Mouse (Mus musculus) embryonic stem cell, embryonic (primary cell): ENCODE measurements around the gene Smug1.

Experiments used
- CTCF ChIA-PET, 4 experiments: fragments of 300-600 bp in 2 of 4; fragments of 350-600 bp in 2 of 4; sonication (Branson Sonifier 250); formaldehyde crosslinking; loops; one replicate each; lab custom pipeline; 2022; ENCODE audit warnings: inconsistent platforms in 2 of 4; lab: Charles Lee
- POLR2A ChIA-PET, 4 experiments: fragments of 300-600 bp in 2 of 4; fragments of 350-600 bp in 2 of 4; sonication (Branson Sonifier 250); formaldehyde crosslinking; loops; one replicate each; lab custom pipeline; 2022; ENCODE audit warnings: antibody characterized with exemption in 4 of 4, inconsistent platforms in 1 of 4; lab: Charles Lee

Smug1 gene

DNA sequence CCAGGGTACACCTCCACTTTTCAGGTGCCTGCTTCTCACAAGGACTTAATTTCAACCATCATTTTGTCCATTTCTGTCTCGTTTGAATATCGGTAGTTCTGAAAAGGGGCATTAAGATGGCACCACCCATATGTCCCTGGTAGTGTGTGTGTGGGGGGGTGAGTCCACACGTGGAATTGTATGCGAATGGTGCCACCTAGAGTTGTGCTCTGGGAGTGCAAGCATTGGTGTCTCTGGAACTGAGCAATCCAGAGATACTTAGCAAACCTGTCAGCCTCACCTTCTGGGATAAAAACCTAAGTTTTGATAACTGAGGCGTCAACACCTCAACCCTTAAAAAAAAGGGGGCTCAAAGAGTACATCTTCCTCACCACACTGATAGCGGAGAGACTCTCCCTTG is 53.8 kb downstream of the Smug1 start:
- POLR2A ChIA-PET = interaction anchor here in 1 of 4 experiments (0.6 kb wide), 1 partner anchor 73 kb away, joined by 3 read pairs; no protein-coding TSS in a partner anchor
- CTCF ChIA-PET = interaction anchor here in 1 of 4 experiments (1.3 kb wide), 1 partner anchor 20 kb away, joined by 3 read pairs; no protein-coding TSS in a partner anchor

DNA sequence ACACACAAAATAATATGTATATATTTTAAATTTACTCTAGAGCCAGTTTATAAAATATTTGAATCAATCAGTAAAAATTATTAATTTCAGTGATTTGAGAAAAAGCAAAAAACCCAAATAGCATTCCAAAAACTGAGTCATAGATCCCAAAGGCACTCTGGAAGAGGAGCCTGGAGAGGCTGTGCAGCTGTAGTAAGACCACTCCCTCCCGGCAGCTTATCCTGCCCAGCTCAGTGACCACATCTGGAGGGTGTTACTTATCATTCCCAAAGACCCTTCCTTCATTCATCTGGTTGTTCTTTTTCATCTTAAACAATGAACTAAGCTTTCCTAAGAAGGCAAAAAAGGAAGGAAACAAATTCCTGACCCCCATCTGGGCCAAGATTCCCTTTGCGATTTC is 54.6 kb downstream of the Smug1 start:
- POLR2A ChIA-PET = no interaction called here

DNA sequence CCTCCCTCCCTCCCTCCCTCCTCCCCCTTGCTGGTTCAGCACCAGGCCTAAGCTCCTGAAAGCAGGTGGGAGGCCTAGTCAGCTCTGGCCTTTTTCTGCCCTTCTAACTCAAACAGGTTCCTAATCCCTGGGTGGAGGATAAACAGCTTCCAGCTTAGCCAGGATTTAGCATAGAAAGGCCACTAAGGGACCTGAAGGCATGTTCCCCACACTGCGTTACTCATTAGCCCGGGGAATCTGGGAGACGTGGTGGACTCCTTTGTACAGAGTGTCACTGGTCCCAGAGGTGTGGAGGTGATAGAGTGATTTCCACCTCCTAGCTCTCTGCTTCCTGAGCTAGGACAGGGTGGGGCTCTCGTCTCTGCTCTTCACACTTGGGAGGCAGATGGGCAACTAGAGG is 57.0 kb downstream of the Smug1 start:
- ChIA-PET POLR2A (interaction anchor here in 1 of 4 experiments (1.7 kb wide), 1 partner anchor 33 kb away, joined by 4 read pairs; no protein-coding TSS in a partner anchor), CTCF (interaction anchor here in 3 of 4 experiments (0.6 to 2.4 kb wide), 12 partner anchors 12 to 122 kb away, joined by 3 to 7 read pairs (median 4); no protein-coding TSS in a partner anchor)

More for the DNA sequence above, 54.6 kb downstream of the Smug1 start:
- CTCF ChIA-PET = interaction anchor here in 2 of 4 experiments (0.7 to 1.3 kb wide), 2 partner anchors 19 to 125 kb away, joined by 3 to 6 read pairs; no protein-coding TSS in a partner anchor

DNA sequence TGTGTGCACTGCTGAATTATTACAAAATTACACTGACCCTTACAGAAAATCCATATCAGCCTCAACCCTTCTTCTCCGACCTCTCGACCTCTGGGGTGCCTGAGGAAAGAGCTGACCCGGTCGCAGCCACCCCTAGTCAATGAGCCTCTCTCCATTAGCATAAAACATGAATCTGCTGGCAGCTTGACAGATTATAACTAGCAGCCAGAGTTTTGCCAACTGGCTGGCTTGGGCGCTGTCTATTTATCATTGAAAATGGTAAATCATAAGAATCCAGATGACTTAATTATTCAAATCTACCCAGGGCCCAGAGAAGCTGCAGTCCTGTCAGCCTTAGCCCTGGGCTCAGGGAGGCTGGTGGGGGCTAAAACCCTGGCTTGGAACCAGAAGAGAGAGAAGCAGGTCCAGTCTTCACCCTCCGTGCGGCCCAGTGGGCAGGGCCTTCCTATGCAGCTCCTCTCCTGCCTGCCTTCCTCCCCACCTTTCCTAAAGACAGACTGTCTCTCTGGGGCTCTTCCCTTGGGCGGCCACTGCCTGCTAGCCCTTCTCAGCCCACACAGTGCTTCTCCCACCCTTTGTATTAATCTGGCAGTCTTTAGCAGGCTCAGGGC is 58.7 kb downstream of the Smug1 start:
- ChIA-PET CTCF (interaction anchor here in 1 of 4 experiments (0.6 kb wide), 1 partner anchor 449 kb away, joined by 3 read pairs; no protein-coding TSS in a partner anchor), POLR2A (interaction anchor here in 1 of 4 experiments (1.0 kb wide), 1 partner anchor 13 kb away, joined by 3 read pairs; no protein-coding TSS in a partner anchor)

DNA sequence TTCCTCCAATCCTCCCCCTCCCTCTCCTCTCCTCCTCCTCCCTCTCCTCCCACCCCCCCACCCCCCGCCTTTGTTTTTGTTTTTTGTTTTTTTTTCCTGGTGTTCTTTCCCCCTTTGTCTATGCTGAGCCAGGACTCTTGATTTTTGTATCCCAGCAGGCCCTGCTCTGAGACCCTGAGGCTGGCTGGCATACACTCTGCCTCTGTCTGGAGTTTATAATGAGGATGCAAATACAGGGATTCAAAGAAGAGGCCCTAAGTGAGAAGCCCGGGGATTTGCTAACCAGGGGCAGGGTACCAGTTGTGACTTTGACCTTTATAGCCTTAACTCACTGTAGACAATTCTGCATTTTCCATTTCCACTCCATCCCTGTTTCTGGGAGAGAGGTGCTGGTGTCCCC is 60.7 kb downstream of the Smug1 start:
- POLR2A ChIA-PET = interaction anchor here in 1 of 4 experiments (1.2 kb wide), 1 partner anchor 13 kb away, joined by 3 read pairs; no protein-coding TSS in a partner anchor
- CTCF ChIA-PET = interaction anchor here in 1 of 4 experiments (0.6 kb wide), 1 partner anchor 47 kb away, joined by 4 read pairs; no protein-coding TSS in a partner anchor
